Mouse (Mus musculus) erythroblast, embryonic 14.5 days (primary cell): ENCODE measurements around the gene Scd3. TPM values are rescaled to one million over a fixed set of nuclear protein-coding genes. Genes with fewer than 3 reads are reported as not detected.

Experiments used
- H3K27me3 ChIP-seq: 2 replicates; pipeline ENCODE4 v1.6.1; 2012; ENCODE audit warnings: inconsistent platforms; ENCODE audit not compliant: control insufficient read depth
- H3K36me3 ChIP-seq: 2 replicates; pipeline ENCODE4 v1.6.1; 2012; ENCODE audit warnings: mild to moderate bottlenecking, inconsistent platforms; ENCODE audit not compliant: control insufficient read depth
- H3K4me1 ChIP-seq: 2 replicates; pipeline ENCODE4 v1.6.1; 2012; ENCODE audit warnings: inconsistent platforms; ENCODE audit not compliant: control insufficient read depth
- H3K4me3 ChIP-seq: replicated peaks from 2 replicates; pipeline ENCODE3; 2012; ENCODE audit warnings: moderate library complexity, mild to moderate bottlenecking, inconsistent platforms
- H3K9me3 ChIP-seq: 2 replicates; pipeline ENCODE4 v1.6.1; 2012; ENCODE audit warnings: low read length, inconsistent platforms, mixed read lengths; ENCODE audit not compliant: control insufficient read depth
- GATA1 ChIP-seq: IDR thresholded peaks from 2 replicates; pipeline ENCODE4 v1.6.1; 2012; ENCODE audit warnings: low read length, inconsistent platforms, mixed read lengths
- TAL1 ChIP-seq: IDR thresholded peaks from 3 replicates; pipeline ENCODE4 v1.6.1; 2012; ENCODE audit warnings: low read length, inconsistent platforms, mixed read lengths
- polyA plus RNA-seq: library from polyadenylated mRNA; stranded (reverse); fragments of >175 nt; gene quantifications from 2 replicates; pipeline ENCODE4 v1.2.3, GENCODE M21; 2012

Scd3 gene
- polyA plus RNA-seq, 1 experiment = not detected

GRCm38 (mm10) chr19:44229776-44230175 is 26.7 kb downstream of the Scd3 start:
- Histone ChIP-seq H3K4me3 (no peak overlapping the region), H3K36me3 (no peaks in the 10 kb centered on the region), H3K9me3 (no peaks in the 10 kb centered on the region), H3K4me1 (no peaks in the 10 kb centered on the region), H3K27me3 (peaks cover 44% of the 10 kb centered on the region)
- TF ChIP-seq TAL1 = no peak
- TF ChIP-seq GATA1 = no peak

- no peak overlapping the region for H3K4me3 ChIP-seq
- H3K4me1 ChIP-seq = no peaks in the 10 kb centered on the region
- no peaks in the 10 kb centered on the region for H3K36me3 ChIP-seq
- H3K9me3 ChIP-seq = no peaks in the 10 kb centered on the region
- no peak for TF ChIP-seq TAL1
- no peak for TF ChIP-seq GATA1
- peaks cover 39% of the 10 kb centered on the region for H3K27me3 ChIP-seq
Measured at GRCm38 (mm10) chr19:44230212-44230611, 27.1 kb downstream of the Scd3 start.

GRCm38 (mm10) chr19:44231608-44232151 is 28.6 kb downstream of the Scd3 start:
- Histone ChIP-seq H3K4me3 (no peak overlapping the region), H3K9me3 (no peaks in the 10 kb centered on the region), H3K36me3 (no peaks in the 10 kb centered on the region), H3K27me3 (peaks cover 31% of the 10 kb centered on the region), H3K4me1 (no peaks in the 10 kb centered on the region)
- TF ChIP-seq GATA1 = no peak
- no peak for TF ChIP-seq TAL1

GRCm38 (mm10) chr19:44237471-44238006 is 34.5 kb downstream of the Scd3 start:
- Histone ChIP-seq H3K4me3 (no peak overlapping the region), H3K4me1 (no peaks in the 10 kb centered on the region; the same call in 1 of the 2 replicates)
- TF ChIP-seq TAL1 = no peak
- no peak for TF ChIP-seq GATA1

DNA sequence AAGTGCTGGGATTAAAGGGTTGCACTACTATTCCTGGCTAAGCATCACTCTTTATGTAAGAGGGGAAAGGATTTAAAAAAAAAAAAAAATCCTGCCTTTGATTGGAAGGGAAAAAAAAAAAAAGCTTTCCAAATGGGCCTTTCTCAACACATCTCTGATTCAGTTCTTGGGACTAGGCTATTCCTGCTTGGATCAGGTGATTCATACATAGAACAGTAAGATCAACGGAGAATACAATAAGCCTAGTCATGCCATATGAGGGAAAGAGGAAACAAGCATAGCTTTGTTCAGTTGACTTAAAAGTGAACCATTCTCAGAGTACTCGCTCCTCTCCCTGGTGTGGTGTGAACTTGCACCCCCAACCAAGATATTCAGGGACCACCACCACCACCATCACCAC is 35.8 kb downstream of the Scd3 start:
- TF ChIP-seq GATA1 (no peak), TAL1 (no peak)
- Histone ChIP-seq H3K36me3 (no peaks in the 10 kb centered on the region), H3K9me3 (no peaks in the 10 kb centered on the region), H3K27me3 (peaks cover 14% of the 10 kb centered on the region), H3K4me1 (no peaks in the 10 kb centered on the region; the same call in 1 of the 2 replicates), H3K4me3 (no peak overlapping the region)

More at GRCm38 (mm10) chr19:44237471-44238006, 34.5 kb downstream of the Scd3 start:
- Histone ChIP-seq H3K27me3 (peaks cover 14% of the 10 kb centered on the region), H3K9me3 (no peaks in the 10 kb centered on the region), H3K36me3 (no peaks in the 10 kb centered on the region)

DNA sequence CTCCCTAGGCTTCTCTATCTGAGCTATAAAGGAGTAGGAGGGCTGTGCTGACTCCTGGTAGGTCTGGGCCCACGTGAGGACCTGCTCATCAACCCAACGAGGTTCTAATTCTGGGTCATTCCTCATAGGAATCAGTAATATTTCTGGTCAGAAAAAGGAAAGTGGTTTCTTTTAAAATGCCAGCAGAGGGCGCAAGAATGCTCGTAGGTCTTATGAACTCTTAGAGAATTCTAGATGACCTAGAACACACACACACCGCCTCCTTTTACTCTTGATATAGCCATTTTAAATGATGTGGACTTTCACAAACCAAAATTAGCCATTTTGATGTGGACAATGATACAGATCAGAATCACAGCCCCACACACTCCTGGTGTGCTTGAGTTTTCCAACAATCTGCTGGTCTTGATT is 42.7 kb downstream of the Scd3 start:
- no peaks in the 10 kb centered on the region for H3K27me3 ChIP-seq
- H3K4me3 ChIP-seq = peak overlapping the region; percentile 35
- TF ChIP-seq TAL1 (no peak), GATA1 (no peak)
- H3K4me1 ChIP-seq = peaks cover 50% of the 10 kb centered on the region
- no peaks in the 10 kb centered on the region for H3K9me3 ChIP-seq
- H3K36me3 ChIP-seq = no peaks in the 10 kb centered on the region

DNA sequence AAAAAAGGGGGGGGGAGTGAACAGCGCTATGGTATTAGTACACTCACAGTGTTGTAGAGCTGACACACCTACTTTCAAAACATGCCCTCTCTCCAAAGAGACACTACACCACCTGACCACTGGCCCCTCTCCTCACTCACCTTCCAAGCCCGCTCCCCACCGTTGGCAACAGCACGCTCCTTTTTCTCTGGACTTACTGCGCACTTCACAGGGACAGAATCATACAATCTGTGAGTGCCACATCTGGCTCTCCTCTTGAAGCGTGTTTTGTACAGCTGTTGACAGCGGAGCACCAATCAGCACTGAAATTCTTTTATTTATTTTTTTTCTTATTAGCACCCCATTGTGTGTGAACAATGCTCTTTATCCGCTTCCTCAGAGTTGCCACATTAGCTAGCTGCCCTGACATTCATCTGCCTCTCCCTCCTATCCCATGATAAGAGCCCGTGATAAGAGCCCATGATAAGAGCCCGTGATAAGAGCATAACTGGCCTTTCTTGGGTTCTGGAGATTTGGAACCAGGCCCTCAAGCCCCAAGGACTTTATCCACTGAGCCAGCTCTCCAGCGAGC is 43.4 kb downstream of the Scd3 start:
- Histone ChIP-seq H3K4me3 (peak overlapping the region; percentile 35), H3K4me1 (peaks cover 50% of the 10 kb centered on the region)
- no peak for TF ChIP-seq GATA1
- TF ChIP-seq TAL1 = no peak

DNA sequence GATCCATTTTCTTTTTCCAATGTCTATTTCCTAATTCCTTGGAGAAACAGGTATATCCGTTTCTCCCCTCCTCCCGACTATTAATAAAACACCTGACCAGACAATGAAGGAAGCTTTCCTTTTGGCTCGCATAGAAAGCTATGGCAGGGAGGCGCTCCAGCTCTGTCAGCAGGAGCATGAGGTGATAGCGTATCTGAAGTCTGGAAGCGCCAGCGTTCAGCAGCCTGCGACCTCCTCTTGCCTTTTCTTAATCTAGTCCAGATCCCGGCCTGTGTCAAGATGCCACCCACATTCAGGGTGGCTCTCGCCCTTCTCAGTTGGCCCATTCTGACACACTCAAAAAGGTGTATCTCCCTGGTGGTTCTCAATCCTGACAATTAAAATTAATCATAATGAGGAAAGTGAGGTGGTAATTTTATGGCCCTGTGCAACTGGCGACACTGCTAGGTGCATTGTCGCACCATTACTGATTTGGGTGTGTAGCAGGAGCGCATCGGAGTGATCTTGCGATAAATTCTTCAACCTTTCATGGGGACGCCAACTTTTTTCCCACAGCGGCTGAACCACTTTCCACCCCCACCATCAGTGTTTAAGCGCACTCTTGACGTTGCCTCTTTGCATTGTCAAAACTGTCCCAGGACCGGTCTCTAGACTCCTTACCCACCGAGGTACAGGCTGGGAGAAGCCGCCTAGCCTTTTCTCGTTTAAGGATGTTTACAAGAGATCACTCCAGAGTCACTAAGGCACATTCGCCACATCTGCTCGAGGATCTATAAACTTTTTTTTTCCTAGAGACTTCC is 44.4 kb downstream of the Scd3 start:
- Histone ChIP-seq H3K9me3 (no peaks in the 10 kb centered on the region), H3K4me3 (peak overlapping the region; percentile 66), H3K36me3 (no peaks in the 10 kb centered on the region), H3K4me1 (peaks cover 50% of the 10 kb centered on the region), H3K27me3 (no peaks in the 10 kb centered on the region)
- TF ChIP-seq TAL1 = no peak
- no peak for TF ChIP-seq GATA1

More for the DNA sequence above, 43.4 kb downstream of the Scd3 start:
- H3K27me3 ChIP-seq = no peaks in the 10 kb centered on the region
- no peaks in the 10 kb centered on the region for H3K9me3 ChIP-seq
- H3K36me3 ChIP-seq = no peaks in the 10 kb centered on the region

- H3K4me1 ChIP-seq = peaks cover 50% of the 10 kb centered on the region
Measured at GRCm38 (mm10) chr19:44248081-44248853, 45.2 kb downstream of the Scd3 start.

More at GRCm38 (mm10) chr19:44248081-44248853, 45.2 kb downstream of the Scd3 start:
- Histone ChIP-seq H3K4me3 (peak overlapping the region; percentile 66), H3K9me3 (no peaks in the 10 kb centered on the region), H3K36me3 (no peaks in the 10 kb centered on the region), H3K27me3 (no peaks in the 10 kb centered on the region)
- no peak for TF ChIP-seq TAL1
- no peak for TF ChIP-seq GATA1
